Mouse (Mus musculus) naive thymus-derived CD4-positive, alpha-beta T cell, adult 5 months (primary cell): ENCODE measurements around the gene Edar. TPM values are rescaled to one million over a fixed set of nuclear protein-coding genes. Genes with fewer than 3 reads are reported as not detected.

Experiments
- polyA plus RNA-seq: library from polyadenylated mRNA; unstranded; fragments of 100-300 nt; shearing (Covaris generic); gene quantifications from one replicate; pipeline ENCODE4 v1.2.1, GENCODE M21; 2017

Gene Edar
- not detected for polyA plus RNA-seq

DNA sequence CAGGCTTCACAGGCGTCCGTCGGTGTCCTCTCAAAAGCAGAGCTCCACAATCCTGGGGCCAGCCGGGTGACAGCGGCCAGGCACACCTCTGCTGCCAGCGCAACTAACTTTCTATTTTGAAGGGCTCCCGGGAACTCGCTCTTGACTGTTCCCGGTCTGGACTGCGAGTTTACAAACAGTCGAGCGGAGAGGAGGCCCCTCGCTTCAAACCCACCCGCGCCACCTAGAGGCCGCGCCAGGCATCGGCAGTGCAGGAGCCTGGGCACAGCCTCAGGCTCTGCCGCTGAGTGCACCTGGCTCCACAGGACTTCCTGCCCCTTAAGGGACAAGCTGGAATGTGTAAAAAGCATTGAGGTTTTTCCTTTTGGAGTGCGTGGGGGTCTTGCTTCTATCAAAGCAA lies at the start of gene Edar:
TSS of gene Edar (minus strand) at position 122 of the 400 bp plus-strand sequence.

DNA sequence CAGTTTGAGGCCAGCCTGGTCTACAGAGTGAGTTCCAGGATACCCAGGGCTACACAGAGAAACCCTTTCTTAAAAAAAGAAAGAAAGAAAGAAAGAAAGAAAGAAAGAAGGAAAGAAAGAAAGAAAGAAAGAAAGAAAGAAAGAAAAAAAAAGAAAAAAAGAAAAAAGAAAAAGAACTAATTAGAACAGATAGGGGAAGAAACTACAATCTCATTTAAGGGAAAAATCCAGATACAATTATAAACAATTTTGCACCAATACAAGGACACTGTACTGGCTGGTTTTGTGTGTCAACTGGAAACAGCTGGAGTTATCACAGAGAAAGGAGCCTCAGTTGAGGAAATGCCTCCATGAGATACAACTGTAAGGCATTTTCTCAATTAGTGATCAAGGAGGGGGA lies 42.7 kb upstream of the Edar start, which contains the start of gene Gm17542:
TSS of gene Gm17542 (minus strand) at position 101 of the 400 bp plus-strand sequence.

Other genes starting within 250 kb of the Edar start
- 84.0 TPM for gene Ranbp2, start 228.7 kb downstream of the Edar start, polyA plus RNA-seq
- gene Ccdc138, start 177.7 kb downstream of the Edar start, polyA plus RNA-seq: 1.7 TPM
- gene Gm17542, start 42.6 kb upstream of the Edar start, polyA plus RNA-seq: not detected
- gene Sh3rf3, start 137.7 kb upstream of the Edar start, polyA plus RNA-seq: not detected